Mouse (Mus musculus) liver, postnatal 0 days (tissue): ENCODE results near the gene Nyap1. TPM values are rescaled to one million over a fixed set of nuclear protein-coding genes. Genes with fewer than 3 reads are reported as not detected.

ENCODE experiments used
- ATAC-seq: fragments of 200-750 bp; cut with Nextera tagmentation; 2 replicates; pipeline ENCODE4 v1.8.0; 2017; ENCODE audit warnings: mild to moderate bottlenecking, moderate library complexity
- DNase-seq: peaks from one replicate; pipeline ENCODE4 v3.0.0-alpha.2; 2016
- H3K27ac ChIP-seq: fragments of 300-500 bp; sonication (generic); 2 replicates; pipeline ENCODE4 v1.5.1; 2014; ENCODE audit warnings: antibody characterized with exemption, moderate library complexity, mild to moderate bottlenecking, low read depth
- H3K27me3 ChIP-seq: fragments of 300-500 bp; sonication (generic); 2 replicates; pipeline ENCODE4 v1.6.1; 2014; ENCODE audit warnings: low read length, control low read depth, mixed read lengths; ENCODE audit not compliant: insufficient read depth
- H3K36me3 ChIP-seq: fragments of 300-500 bp; sonication (generic); replicated peaks from 2 replicates; pipeline ENCODE4 v1.6.1; 2014; ENCODE audit warnings: mild to moderate bottlenecking, control low read depth, low read length, moderate library complexity, mixed read lengths; ENCODE audit not compliant: insufficient read depth
- H3K4me1 ChIP-seq: fragments of 300-500 bp; sonication (generic); 2 replicates; pipeline ENCODE4 v1.6.1; 2014; ENCODE audit warnings: antibody characterized with exemption, mild to moderate bottlenecking, control low read depth; ENCODE audit not compliant: insufficient read depth
- H3K4me2 ChIP-seq: fragments of 300-500 bp; sonication (generic); 2 replicates; pipeline ENCODE4 v1.6.1; 2014; ENCODE audit warnings: low read depth, mild to moderate bottlenecking, low read length, moderate library complexity, mixed read lengths
- H3K4me3 ChIP-seq: fragments of 300-500 bp; sonication (generic); 2 replicates; pipeline ENCODE4 v1.5.1; 2014; ENCODE audit warnings: low read depth, low read length
- H3K9ac ChIP-seq: fragments of 300-500 bp; sonication (generic); replicated peaks from 2 replicates; pipeline ENCODE4 v1.6.1; 2014; ENCODE audit warnings: mild to moderate bottlenecking, moderate library complexity
- H3K9me3 ChIP-seq: fragments of 300-500 bp; sonication (generic); 2 replicates; pipeline ENCODE4 v1.6.1; 2016; ENCODE audit warnings: mild to moderate bottlenecking, control low read depth, low read length, mixed read lengths
- CTCF ChIP-seq: sonication (generic); IDR thresholded peaks from 2 replicates; pipeline ENCODE4 v1.5.1; 2016; ENCODE audit warnings: antibody characterized with exemption, low read depth
- EP300 ChIP-seq: IDR thresholded peaks from 2 replicates; pipeline ENCODE4 v1.6.1; 2016; ENCODE audit warnings: antibody characterized with exemption, low read depth, mild to moderate bottlenecking
- WGBS: fragments of 180-500 bp; shearing (Covaris S2); extraction: QIAGEN DNeasy Blood & Tissue Kit; methylation state at CpG from one replicate; pipeline ENCODE4 v1.1.7; 2014; ENCODE audit not compliant: insufficient replicate concordance; 5-methylcytosine and 5-hydroxymethylcytosine counted together
- polyA plus RNA-seq: library from polyadenylated mRNA; unstranded; fragments of >200 nt; fragmentation: Nextera tagmentation; extraction: Ambion mirVana; gene quantifications from 2 replicates; pipeline ENCODE4 v1.2.1, GENCODE M21; 2015

The Nyap1 gene
- polyA plus RNA-seq, 1 experiment from 2014 or later: 0.18 TPM

GRCm38 (mm10) chr5:137746282-137746850, 5.0 kb upstream of the Nyap1 start:
- Histone ChIP-seq H3K9ac (peak overlapping the region; percentile 91), H3K9me3 (no peaks in the 10 kb centered on the region), H3K27me3 (no peaks in the 10 kb centered on the region), H3K4me3 (peak overlapping the region; percentile 75), H3K4me2 (peak overlapping the region; percentile 83), H3K27ac (peak overlapping the region; percentile 99), H3K36me3 (peaks cover 9% of the 10 kb centered on the region), H3K4me1 (peaks cover 38% of the 10 kb centered on the region)
- WGBS: 2% methylated on average over 20 of the region's 20 CpGs
- no peak for TF ChIP-seq EP300
- TF ChIP-seq CTCF: no peak
- ATAC-seq (peak; percentile 62), DNase-seq (peak; percentile 86)

DNA sequence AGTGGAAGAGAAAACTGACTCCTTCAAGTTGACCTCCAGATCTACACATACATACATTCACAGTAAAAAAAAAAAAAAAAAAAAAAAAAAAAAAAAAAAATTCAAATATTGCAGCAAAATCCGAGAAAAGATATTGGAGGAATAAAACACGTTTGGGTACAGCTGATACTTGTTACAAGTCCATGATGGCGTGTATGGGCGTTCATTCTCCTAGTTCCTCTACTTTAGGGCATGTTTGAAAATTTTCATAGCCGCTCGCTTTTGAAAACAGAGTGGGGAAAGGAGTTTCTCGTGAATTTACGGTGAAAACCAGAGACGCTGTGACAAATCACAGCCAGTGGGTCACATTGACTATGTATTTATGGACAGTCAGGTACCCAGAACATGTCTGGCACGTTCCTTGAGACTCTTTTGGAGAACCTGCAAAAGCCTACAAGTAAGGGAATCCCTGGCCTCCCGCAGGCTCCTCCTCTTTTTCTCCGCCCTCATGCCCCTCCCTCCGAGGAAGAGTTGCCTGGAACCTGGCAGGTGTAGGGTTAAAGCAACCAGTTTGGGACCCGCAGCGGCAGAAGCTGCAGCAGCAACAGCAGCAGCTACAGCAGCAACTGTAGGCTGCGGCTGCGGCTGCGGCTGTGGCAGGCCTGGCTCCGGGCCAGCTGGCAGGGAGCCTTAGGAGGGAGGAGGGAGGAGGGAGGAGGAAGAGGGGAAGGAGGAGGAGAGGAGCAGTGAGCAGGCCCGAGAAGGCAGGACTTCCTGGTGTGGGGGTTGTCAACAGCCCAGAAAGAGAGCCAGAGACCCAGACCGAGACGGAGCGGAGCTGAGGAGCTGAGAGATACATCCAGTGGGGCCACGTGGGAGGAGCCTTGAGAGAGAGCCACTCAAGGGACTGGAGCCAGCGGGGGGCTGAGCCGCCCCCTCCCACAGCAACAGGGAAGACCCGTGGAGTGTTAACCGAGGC, 4.1 kb upstream of the Nyap1 start, which contains the start of gene Tsc22d4:
Tsc22d4 (plus strand) TSS at position 517 of the 958 bp plus-strand sequence.
- peak within 1 kb of the TSS; percentile 75 for H3K4me3 ChIP-seq
- peak; percentile 95 for DNase-seq
- no peaks in the 10 kb centered on the region for H3K9me3 ChIP-seq
- WGBS: 2% methylated on average over 27 of the region's 28 CpGs
- peak within 1 kb of the TSS; percentile 91 for H3K9ac ChIP-seq
- peaks cover under 1% of the 10 kb centered on the region; the same call in 1 of the 2 replicates for H3K36me3 ChIP-seq
- TF ChIP-seq EP300 (peak; percentile 67), CTCF (0 out of 2 replicates have a peak, but pooled peaks have one; percentile 1)
- H3K27ac ChIP-seq: peak within 1 kb of the TSS; percentile 99
- peak; percentile 76 for ATAC-seq
- peaks cover 43% of the 10 kb centered on the region for H3K4me1 ChIP-seq
- no peaks in the 10 kb centered on the region for H3K27me3 ChIP-seq
- peak within 1 kb of the TSS; percentile 83 for H3K4me2 ChIP-seq

DNA sequence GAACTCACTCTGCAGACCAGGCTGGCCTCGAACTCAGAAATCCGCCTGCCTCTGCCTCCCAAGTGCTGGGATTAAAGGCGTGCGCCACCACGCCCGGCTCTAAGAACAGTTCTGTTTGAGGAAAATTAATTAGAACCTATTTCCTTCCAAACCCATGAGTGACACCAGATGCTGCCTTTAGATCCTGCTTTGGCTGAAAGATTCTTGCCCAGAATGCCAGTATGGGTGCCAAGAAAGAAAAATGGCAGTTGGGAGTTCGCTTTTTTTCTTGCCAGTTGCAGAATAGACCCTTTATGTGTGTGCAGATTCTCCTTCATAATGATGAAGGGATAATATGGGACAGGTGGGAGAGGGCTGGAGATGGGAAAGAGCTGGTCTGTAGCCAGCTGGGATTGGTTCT, 2.8 kb upstream of the Nyap1 start:
- Histone ChIP-seq H3K27ac (no peak overlapping the region), H3K36me3 (no peaks in the 10 kb centered on the region), H3K4me3 (no peak overlapping the region), H3K27me3 (no peaks in the 10 kb centered on the region), H3K9ac (no peak overlapping the region), H3K4me1 (peaks cover 40% of the 10 kb centered on the region), H3K4me2 (no peak overlapping the region), H3K9me3 (no peaks in the 10 kb centered on the region)
- ATAC-seq (no peak), DNase-seq (no peak)
- TF ChIP-seq CTCF (no peak), EP300 (no peak)
- WGBS: 92% methylated on average over 7 of the region's 7 CpGs

DNA sequence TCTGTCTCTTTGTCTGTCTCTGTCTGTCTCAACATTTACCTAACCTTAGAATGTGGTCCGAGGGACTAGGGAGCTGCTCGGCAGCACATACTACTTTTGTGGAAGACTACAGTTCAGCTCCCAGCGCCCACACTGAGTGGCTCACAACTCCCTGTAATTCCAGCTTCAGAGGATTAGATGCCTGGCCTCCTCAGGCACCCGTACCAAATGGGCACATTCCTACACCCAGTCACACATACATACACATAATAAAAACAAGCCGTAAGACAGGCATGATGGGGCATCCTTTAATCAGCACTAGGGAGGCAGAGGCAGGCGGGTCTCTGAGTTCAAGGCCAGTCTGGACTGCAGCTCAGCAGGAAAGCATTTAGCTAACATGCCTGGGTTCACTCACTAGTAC, 1.4 kb upstream of the Nyap1 start:
- no peak overlapping the region for H3K9ac ChIP-seq
- H3K4me1 ChIP-seq: peaks cover 29% of the 10 kb centered on the region
- DNase-seq (no peak), ATAC-seq (no peak)
- H3K9me3 ChIP-seq: no peaks in the 10 kb centered on the region
- no peaks in the 10 kb centered on the region for H3K27me3 ChIP-seq
- H3K27ac ChIP-seq: no peak overlapping the region
- TF ChIP-seq EP300 (no peak), CTCF (no peak)
- H3K36me3 ChIP-seq: no peaks in the 10 kb centered on the region
- WGBS: 90% methylated on average over 6 of the region's 6 CpGs
- no peak overlapping the region for H3K4me2 ChIP-seq
- no peak overlapping the region for H3K4me3 ChIP-seq

DNA sequence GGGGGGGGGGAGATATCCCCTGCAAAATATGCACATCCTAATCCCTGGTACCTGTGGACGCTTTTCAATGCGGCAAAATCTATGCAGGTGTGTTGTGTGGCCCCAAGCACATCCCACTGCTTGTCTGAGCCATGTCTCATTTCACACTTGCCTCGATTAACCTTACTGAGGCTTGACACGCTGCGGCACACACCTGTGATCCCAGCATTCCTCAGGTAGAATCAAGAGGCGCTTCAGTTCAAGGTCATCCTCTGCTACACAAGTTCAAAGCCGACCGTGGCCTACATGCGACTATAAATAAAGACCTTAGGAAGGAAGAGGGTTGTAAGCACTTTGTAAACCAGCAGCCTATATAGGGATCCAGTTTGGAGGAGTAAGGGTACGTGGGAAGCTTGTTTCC, 641 bp upstream of the Nyap1 start:
- peak overlapping the region; percentile 72; the same call in 1 of the 2 replicates for H3K27ac ChIP-seq
- H3K4me2 ChIP-seq: peak overlapping the region; percentile 97
- H3K9me3 ChIP-seq: no peaks in the 10 kb centered on the region
- peaks cover 23% of the 10 kb centered on the region for H3K4me1 ChIP-seq
- no peaks in the 10 kb centered on the region for H3K36me3 ChIP-seq
- DNase-seq: no peak
- no peak overlapping the region; the same call in 1 of the 2 replicates for H3K9ac ChIP-seq
- no peak for ATAC-seq
- H3K27me3 ChIP-seq: no peaks in the 10 kb centered on the region
- TF ChIP-seq EP300 (no peak), CTCF (no peak)
- 56% methylated on average over 10 of the region's 10 CpGs for WGBS
- H3K4me3 ChIP-seq: peak overlapping the region; percentile 70; the same call in 1 of the 2 replicates

DNA sequence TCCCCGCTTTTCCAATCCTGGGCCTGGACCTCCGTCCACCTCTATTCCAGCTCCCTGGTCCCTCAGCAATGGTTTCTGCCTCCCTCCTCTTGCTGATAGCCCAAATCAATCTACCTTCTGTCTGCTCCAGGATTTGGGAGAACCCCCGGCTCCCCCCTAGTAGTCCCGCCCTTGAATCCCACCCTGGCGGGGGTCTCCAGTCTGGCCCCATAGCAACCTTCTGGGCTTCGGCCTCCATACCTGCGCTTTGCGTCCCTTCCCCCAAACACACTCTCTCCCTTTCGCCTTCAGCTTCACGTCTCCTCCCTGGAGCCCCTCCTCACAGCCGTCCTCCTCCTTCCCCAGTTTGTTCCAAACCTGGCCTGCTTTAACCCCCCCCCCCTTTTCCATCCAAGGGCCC, 901 bp downstream of the Nyap1 start:
- Histone ChIP-seq H3K4me2 (peak overlapping the region; percentile 97), H3K27ac (no peak overlapping the region), H3K9me3 (no peaks in the 10 kb centered on the region), H3K4me3 (peak overlapping the region; percentile 70), H3K27me3 (no peaks in the 10 kb centered on the region), H3K9ac (peak overlapping the region; percentile 74), H3K36me3 (no peaks in the 10 kb centered on the region), H3K4me1 (peaks cover 23% of the 10 kb centered on the region)
- WGBS: 54% methylated on average over 11 of the region's 11 CpGs
- DNase-seq: peak; percentile 15
- no peak for ATAC-seq
- no peak for TF ChIP-seq CTCF
- no peak for TF ChIP-seq EP300
